Mouse (Mus musculus): ENCODE measurements around the gene Mdm4. TPM values are rescaled to one million over a fixed set of nuclear protein-coding genes. Genes with fewer than 3 reads are reported as not detected.

The Mdm4 gene
- total and polyA plus RNA-seq, 3 experiments, result 19.8 to 28.1 TPM; not detected in 1

GRCm38 (mm10) chr1:133060681-133061080 lies 30.3 kb upstream of the Mdm4 start:
- Histone ChIP-seq H3K27me3 (ENCODE audit: control insufficient read depth in 1 of 2, insufficient read depth in 2 of 2, low read length in 2 of 2) (no peaks in the 10 kb centered on the region), H3K36me3 (ENCODE audit: control insufficient read depth in 1 of 2, insufficient read depth in 2 of 2, low read length in 2 of 2) (no peaks in the 10 kb centered on the region), H3K79me2 (ENCODE audit: control insufficient read depth, insufficient read depth, low read length, poor library complexity) (no peaks in the 10 kb centered on the region), H3K27ac (ENCODE audit: control insufficient read depth, low read depth, low read length) (no peak overlapping the region), H3K9me3 (replicated peaks; ENCODE audit: insufficient read depth, low read length) (no peaks in the 10 kb centered on the region), H3K4me3 (ENCODE audit: control insufficient read depth in 1 of 2, insufficient read depth in 1 of 2, low read depth in 2 of 2, low read length in 2 of 2) (no peak overlapping the region), H3K9ac (ENCODE audit: control insufficient read depth, low read depth, low read length, poor library complexity, severe bottlenecking) (no peak overlapping the region), H3K4me1 (ENCODE audit: control insufficient read depth in 1 of 2, insufficient read depth in 2 of 2, low read length in 2 of 2) (peaks cover 0 to 3% of the 10 kb centered on the region in 2 experiments; a peak in 1 of 4 replicates)
- TF ChIP-seq USF2 (IDR thresholded peaks at IDR 0.05; ENCODE audit: borderline replicate concordance in 1 of 2, insufficient read depth in 1 of 2, low read depth in 1 of 2, low read length in 2 of 2) (no peak), ZC3H11A (IDR thresholded peaks at IDR 0.05; ENCODE audit: low read depth, low read length) (no peak), JUND (IDR thresholded peaks at IDR 0.05; ENCODE audit: low read depth, low read length) (no peak), MAZ (IDR thresholded peaks at IDR 0.05; ENCODE audit: low read depth, low read length) (no peak), RAD21 (IDR thresholded peaks at IDR 0.05; ENCODE audit: low read depth, low read length) (no peak)
- DNase-seq (ENCODE audit: low read depth, low spot score), result no peak

GRCm38 (mm10) chr1:133059592-133059991 lies 29.2 kb upstream of the Mdm4 start:
- no peak overlapping the region for H3K27ac ChIP-seq (ENCODE audit: control insufficient read depth, low read depth, low read length)
- H3K4me1 ChIP-seq (ENCODE audit: control insufficient read depth in 1 of 2, insufficient read depth in 2 of 2, low read length in 2 of 2), result peaks cover 0 to 3% of the 10 kb centered on the region in 2 experiments; a peak in 1 of 4 replicates
- no peaks in the 10 kb centered on the region for H3K27me3 ChIP-seq (ENCODE audit: control insufficient read depth in 1 of 2, insufficient read depth in 2 of 2, low read length in 2 of 2)
- TF ChIP-seq ZNF384 (IDR thresholded peaks at IDR 0.05; ENCODE audit: low read depth, low read length) (no peak), CTCF (IDR thresholded peaks at IDR 0.05 in 2 of 3, conservative IDR thresholded peaks at IDR 0.05 in 1 of 3; ENCODE audit: control insufficient read depth in 1 of 3, insufficient read depth in 1 of 3, low read depth in 2 of 3, low read length in 3 of 3, poor library complexity in 1 of 3, severe bottlenecking in 1 of 3) (no peak), KAT2A (conservative IDR thresholded peaks at IDR 0.05; ENCODE audit: low read depth, low read length) (no peak), ZC3H11A (IDR thresholded peaks at IDR 0.05; ENCODE audit: low read depth, low read length) (no peak), TCF12 (IDR thresholded peaks at IDR 0.05; ENCODE audit: low read depth, low read length) (no peak), NELFE (IDR thresholded peaks at IDR 0.05; ENCODE audit: low read depth, low read length) (no peak), GABPA (IDR thresholded peaks at IDR 0.05; ENCODE audit: low read depth, low read length) (no peak), POLR2AphosphoS2 (IDR thresholded peaks at IDR 0.05; ENCODE audit: low read length) (no peak), MAFK (IDR thresholded peaks at IDR 0.05; ENCODE audit: borderline replicate concordance, low read depth, low read length) (no peak), ZKSCAN1 (IDR thresholded peaks at IDR 0.05; ENCODE audit: low read depth, low read length) (no peak), CHD1 (IDR thresholded peaks at IDR 0.05; ENCODE audit: low read depth, low read length) (no peak), USF1 (IDR thresholded peaks at IDR 0.05; ENCODE audit: low read depth, low read length) (no peak), RAD21 (IDR thresholded peaks at IDR 0.05; ENCODE audit: low read depth, low read length) (no peak)
- DNase-seq (ENCODE audit: low read depth, low spot score), result no peak
- no peaks in the 10 kb centered on the region for H3K79me2 ChIP-seq (ENCODE audit: control insufficient read depth, insufficient read depth, low read length, poor library complexity)
- no peaks in the 10 kb centered on the region for H3K9me3 ChIP-seq (replicated peaks; ENCODE audit: insufficient read depth, low read length)
- no peak overlapping the region for H3K4me3 ChIP-seq (ENCODE audit: control insufficient read depth in 1 of 2, insufficient read depth in 1 of 2, low read depth in 2 of 2, low read length in 2 of 2)
- H3K9ac ChIP-seq (ENCODE audit: control insufficient read depth, low read depth, low read length, poor library complexity, severe bottlenecking), result no peak overlapping the region
- no peaks in the 10 kb centered on the region for H3K36me3 ChIP-seq (ENCODE audit: control insufficient read depth in 1 of 2, insufficient read depth in 2 of 2, low read length in 2 of 2)

Data from MEL (cell line).